Mouse (Mus musculus): ENCODE data around the gene Sft2d1.
"Not testable (repeated sequence)": the region's sequence is repeated elsewhere in the genome, so short reads cannot be mapped to it uniquely, and the experiment has no call there.

The Sft2d1 gene

GRCm38 (mm10) chr17:8302772-8303438 lies 8.0 kb upstream of the Sft2d1 start:
- no peak for DNase-seq (ENCODE audit: low read depth, low spot score)

- DNase-seq (ENCODE audit: low read depth, low spot score): no peak
Observed at GRCm38 (mm10) chr17:8303671-8304070, 7.2 kb upstream of the Sft2d1 start.

GRCm38 (mm10) chr17:8305801-8306200 lies 5.1 kb upstream of the Sft2d1 start:
- peak; percentile 37 for DNase-seq (ENCODE audit: low read depth, low spot score)

- DNase-seq (ENCODE audit: low read depth, low spot score): peak; percentile 10
Observed at GRCm38 (mm10) chr17:8311751-8312150, 849 bp downstream of the Sft2d1 start.

GRCm38 (mm10) chr17:8313976-8314375 lies 3.1 kb downstream of the Sft2d1 start:
- DNase-seq (ENCODE audit: low read depth, low spot score): no peak

- peak; percentile 7 for DNase-seq (ENCODE audit: low read depth, low spot score)
Observed at GRCm38 (mm10) chr17:8316251-8316650, 5.3 kb downstream of the Sft2d1 start.

- DNase-seq (ENCODE audit: low read depth, low spot score): not testable (repeated sequence)
Observed at GRCm38 (mm10) chr17:8326877-8327276, 16.0 kb downstream of the Sft2d1 start.

- DNase-seq (ENCODE audit: low read depth, low spot score): peak; percentile 20
Observed at GRCm38 (mm10) chr17:8328511-8329174, 17.7 kb downstream of the Sft2d1 start.

- no peak for DNase-seq (ENCODE audit: low read depth, low spot score)
Observed at GRCm38 (mm10) chr17:8330602-8331001, 19.7 kb downstream of the Sft2d1 start.

GRCm38 (mm10) chr17:8337159-8337558 lies 26.3 kb downstream of the Sft2d1 start, which contains the start of gene Prr18:
Gene Prr18 (plus strand): TSS chr17:8337459.
- not testable (repeated sequence) for DNase-seq (ENCODE audit: low read depth, low spot score)

GRCm38 (mm10) chr17:8339666-8340374 lies 28.9 kb downstream of the Sft2d1 start:
- no peak for DNase-seq (ENCODE audit: low read depth, low spot score)

GRCm38 (mm10) chr17:8340407-8341359 lies 29.8 kb downstream of the Sft2d1 start:
- peak; percentile 16 for DNase-seq (ENCODE audit: low read depth, low spot score)

GRCm38 (mm10) chr17:8341360-8341963 lies 30.6 kb downstream of the Sft2d1 start:
- no peak for DNase-seq (ENCODE audit: low read depth, low spot score)

GRCm38 (mm10) chr17:8342706-8343105 lies 31.8 kb downstream of the Sft2d1 start:
- DNase-seq (ENCODE audit: low read depth, low spot score): peak; percentile 42

GRCm38 (mm10) chr17:8343416-8343815 lies 32.5 kb downstream of the Sft2d1 start:
- no peak for DNase-seq (ENCODE audit: low read depth, low spot score)

- DNase-seq (ENCODE audit: low read depth, low spot score): no peak
Observed at GRCm38 (mm10) chr17:8347765-8348285, 36.9 kb downstream of the Sft2d1 start.

- DNase-seq (ENCODE audit: low read depth, low spot score): no peak
Observed at GRCm38 (mm10) chr17:8348941-8349340, 38.0 kb downstream of the Sft2d1 start.

- DNase-seq (ENCODE audit: low read depth, low spot score): no peak
Observed at GRCm38 (mm10) chr17:8351088-8351487, 40.2 kb downstream of the Sft2d1 start.

GRCm38 (mm10) chr17:8355692-8356091 lies 44.8 kb downstream of the Sft2d1 start, which contains the start of gene T2:
Gene T2 (plus strand): TSS chr17:8355992.
- no peak for DNase-seq (ENCODE audit: low read depth, low spot score)

GRCm38 (mm10) chr17:8357498-8357897 lies 46.6 kb downstream of the Sft2d1 start:
- DNase-seq (ENCODE audit: low read depth, low spot score): no peak

- DNase-seq (ENCODE audit: low read depth, low spot score): no peak
Observed at GRCm38 (mm10) chr17:8360876-8361275, 50.0 kb downstream of the Sft2d1 start.

Data from CD4-positive helper T cell, adult 2 months (primary cell).